Mouse (Mus musculus) spleen, embryonic (tissue): Measurements from ENCODE around the gene Vmn2r89.
"Not testable (repeated sequence)": the region's sequence is repeated elsewhere in the genome, so short reads cannot be mapped to it uniquely, and the experiment has no call there.

ENCODE experiments used
- CTCF ChIA-PET: fragments of 350-600 bp; sonication (Branson Sonifier 250); formaldehyde crosslinking; loops from one replicate; lab custom pipeline; 2022; lab: Charles Lee

Gene Vmn2r89

GRCm38 (mm10) chr14:51451557-51451956, at the start of gene Vmn2r89:
Gene Vmn2r89, plus strand, starts transcription at chr14:51451857.
- CTCF ChIA-PET = not testable (repeated sequence)

DNA sequence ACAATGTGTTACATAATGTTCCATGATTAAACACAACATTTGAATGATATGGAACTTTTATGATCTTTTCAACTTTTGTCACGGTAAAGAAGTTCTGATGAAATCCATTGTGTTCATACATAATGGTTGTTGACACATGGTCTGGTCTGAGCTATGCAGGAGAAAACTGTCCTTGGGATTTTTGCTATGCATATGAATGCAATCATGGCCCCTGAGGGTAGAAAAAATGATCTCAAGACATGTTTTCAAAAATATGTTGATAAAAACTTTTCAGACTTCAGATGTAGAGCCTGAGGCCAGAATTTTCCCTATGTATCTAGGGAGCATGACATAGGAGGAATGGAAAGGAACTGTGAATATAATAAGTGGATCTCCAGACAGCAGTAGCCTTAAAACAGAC, 41.1 kb upstream of the Vmn2r89 start, which contains the start of gene Vmn2r88:
Gene Vmn2r88 (plus strand): TSS at position 301 of the 400 bp plus-strand sequence.
- CTCF ChIA-PET = no interaction called here

- CTCF ChIA-PET = no interaction called here
These were observed 27.8 kb upstream of the Vmn2r89 start for GRCm38 (mm10) chr14:51423885-51424284.

DNA sequence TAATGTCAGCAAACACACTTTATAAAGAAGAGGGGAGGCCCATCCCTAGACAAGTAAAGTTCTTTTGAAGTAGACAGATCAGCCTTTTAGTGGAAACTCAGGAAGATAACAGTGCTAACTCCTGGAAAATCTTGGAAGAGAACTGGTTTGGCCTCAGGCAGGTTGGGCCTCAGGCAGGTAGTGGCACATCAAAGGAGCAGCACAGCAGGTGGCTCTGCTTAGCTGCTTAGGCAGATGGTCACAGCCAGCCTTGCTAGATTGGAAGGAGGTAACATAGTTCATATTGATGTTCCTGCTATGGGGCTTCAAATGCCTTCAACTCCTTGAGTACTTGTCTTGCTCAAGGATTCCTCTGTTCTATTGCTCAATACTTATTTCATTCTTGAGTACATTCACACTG, 21.5 kb upstream of the Vmn2r89 start:
- CTCF ChIA-PET = not testable (repeated sequence)

GRCm38 (mm10) chr14:51434546-51434945, 17.1 kb upstream of the Vmn2r89 start:
- CTCF ChIA-PET = no interaction called here

- CTCF ChIA-PET = no interaction called here
These were observed 16.6 kb upstream of the Vmn2r89 start for GRCm38 (mm10) chr14:51435020-51435419.

DNA sequence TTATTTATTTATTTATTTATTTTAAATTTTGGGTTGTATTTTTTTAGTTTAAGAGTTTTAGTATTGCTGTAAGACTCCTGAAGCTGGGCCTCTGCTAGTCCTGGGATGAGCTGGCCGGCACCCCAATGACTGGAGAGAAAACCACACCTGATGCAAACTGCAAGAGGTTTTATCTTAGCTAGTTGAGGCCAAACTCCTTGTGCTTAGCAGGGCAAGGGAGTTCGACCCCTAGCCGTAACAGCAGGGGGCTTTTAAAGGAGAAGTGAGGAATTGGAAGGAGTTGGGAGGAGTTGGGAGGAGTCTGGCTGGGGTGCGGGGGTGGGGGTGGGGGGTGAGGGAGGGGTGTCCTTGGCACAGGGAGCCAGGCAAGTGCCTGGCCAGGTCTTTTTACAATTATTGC, 12.7 kb upstream of the Vmn2r89 start:
- CTCF ChIA-PET = no interaction called here

DNA sequence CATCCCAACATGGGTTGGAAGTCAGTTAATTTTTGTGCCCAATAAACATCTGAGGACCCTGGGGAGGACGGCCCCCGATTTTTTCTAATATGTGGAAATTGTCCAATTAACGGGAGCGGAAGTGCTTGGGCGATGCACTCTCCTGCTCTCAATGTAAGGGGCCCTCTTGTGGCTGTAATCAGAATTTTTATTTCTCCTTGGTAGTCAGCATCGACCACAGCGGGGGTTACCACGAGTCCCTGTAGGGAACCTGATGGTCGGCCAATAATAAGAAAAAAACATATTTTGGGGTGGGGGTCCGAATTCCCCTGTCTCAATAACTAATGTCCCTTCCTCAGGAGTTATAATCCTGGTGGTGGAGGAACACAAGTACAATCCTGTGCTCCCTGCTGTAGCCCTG, 28.6 kb downstream of the Vmn2r89 start:
- CTCF ChIA-PET = not testable (repeated sequence)

- CTCF ChIA-PET = not testable (repeated sequence)
These were observed 29.8 kb downstream of the Vmn2r89 start for GRCm38 (mm10) chr14:51481332-51482015.

DNA sequence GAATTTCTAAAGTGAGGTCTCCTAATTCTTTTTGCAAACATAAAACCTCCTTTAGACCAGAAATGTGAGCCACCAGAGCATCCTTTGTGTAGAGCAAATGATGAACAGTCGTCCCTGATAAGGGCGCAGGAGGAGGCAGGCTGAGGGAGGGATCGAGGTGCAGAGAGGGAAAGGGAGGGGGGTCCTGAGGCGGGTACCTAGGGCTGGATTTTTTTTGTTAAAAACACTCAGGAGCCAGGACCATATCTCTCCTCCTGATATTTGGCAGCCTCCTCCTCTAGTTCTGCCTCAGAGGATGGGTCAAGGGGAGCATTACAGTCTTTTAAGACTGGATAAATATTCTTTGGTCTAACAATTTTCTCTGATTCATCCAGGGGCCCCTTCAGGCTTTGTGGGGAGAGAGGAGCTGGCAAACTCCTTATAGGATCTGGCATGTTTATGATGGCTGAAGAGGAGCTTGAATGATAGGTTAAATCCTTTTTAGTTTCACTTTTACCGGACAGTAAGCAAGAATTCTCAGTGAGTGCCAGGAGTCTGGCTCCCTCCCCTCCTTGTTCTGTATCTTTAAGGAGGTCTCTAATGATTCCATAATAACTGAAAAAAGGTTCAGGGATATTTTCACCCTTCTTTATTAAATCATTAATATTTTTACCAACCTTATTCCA, 30.5 kb downstream of the Vmn2r89 start:
- CTCF ChIA-PET = no interaction called here

GRCm38 (mm10) chr14:51482971-51483381, 31.3 kb downstream of the Vmn2r89 start:
- CTCF ChIA-PET = interaction anchor here (0.6 kb wide), 1 partner anchor 26 kb away, joined by 7 read pairs; no protein-coding TSS in a partner anchor

GRCm38 (mm10) chr14:51483671-51484070, 32.0 kb downstream of the Vmn2r89 start:
- CTCF ChIA-PET = interaction anchor here (0.7 kb wide), 1 partner anchor 363 kb away, joined by 3 read pairs; no protein-coding TSS in a partner anchor

GRCm38 (mm10) chr14:51486111-51486510, 34.5 kb downstream of the Vmn2r89 start:
- CTCF ChIA-PET = no interaction called here

GRCm38 (mm10) chr14:51495781-51496180, 44.1 kb downstream of the Vmn2r89 start:
- CTCF ChIA-PET = no interaction called here

- CTCF ChIA-PET = no interaction called here
These were observed 45.3 kb downstream of the Vmn2r89 start for GRCm38 (mm10) chr14:51496955-51497354.

GRCm38 (mm10) chr14:51497958-51498357, 46.3 kb downstream of the Vmn2r89 start:
- CTCF ChIA-PET = no interaction called here

DNA sequence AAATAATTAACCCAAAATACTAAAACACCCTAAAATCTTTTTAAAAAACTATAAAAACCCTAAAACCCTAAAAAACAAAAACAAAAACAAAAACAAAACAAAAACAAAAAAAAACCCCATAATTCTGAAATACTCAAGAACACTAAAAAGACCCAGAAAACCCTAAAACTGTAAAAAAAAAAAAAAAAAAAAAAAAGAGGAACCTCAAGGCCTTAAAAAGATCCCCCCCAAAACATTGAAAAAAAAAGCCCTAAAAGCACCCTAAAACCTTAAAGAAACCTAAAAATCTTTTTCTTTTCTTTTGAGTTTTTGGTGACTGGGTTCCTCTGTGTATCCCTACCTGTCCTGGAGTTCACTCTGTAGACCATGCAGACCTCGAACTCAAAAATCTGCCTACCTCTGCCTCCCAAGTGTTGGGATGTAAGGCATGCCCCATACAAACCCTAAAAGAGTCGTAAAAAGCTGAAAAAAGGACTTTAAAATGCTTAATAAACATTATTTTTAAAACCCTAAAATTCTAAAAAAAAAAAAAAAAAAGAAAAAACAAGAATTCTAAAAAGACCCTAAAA, 48.1 kb downstream of the Vmn2r89 start:
- CTCF ChIA-PET = no interaction called here

GRCm38 (mm10) chr14:51500461-51500860, 48.8 kb downstream of the Vmn2r89 start:
- CTCF ChIA-PET = no interaction called here

DNA sequence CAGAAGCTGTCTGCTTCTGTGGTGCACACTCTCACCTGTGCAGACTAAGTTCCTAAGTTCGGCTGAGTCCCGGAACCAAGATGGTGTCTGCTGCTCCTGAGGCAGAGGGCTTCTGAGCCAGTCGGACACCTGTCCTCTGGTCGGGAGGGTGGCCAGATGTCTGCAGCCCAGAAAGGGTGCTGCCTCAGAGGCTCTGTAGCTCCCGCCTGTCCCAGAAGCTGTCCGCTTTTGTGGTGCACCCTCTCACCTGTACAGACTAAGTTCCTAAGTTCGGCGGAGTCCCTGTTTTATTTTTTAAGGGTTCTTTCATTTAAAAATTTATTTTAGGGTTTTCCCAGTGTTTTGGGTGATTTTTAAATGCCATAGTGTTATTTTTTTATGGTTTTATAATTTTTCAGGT, 55.8 kb downstream of the Vmn2r89 start:
- CTCF ChIA-PET = no interaction called here
